Mouse (Mus musculus): ENCODE results near the gene Gm37419. TPM values are rescaled to one million over a fixed set of nuclear protein-coding genes. Genes with fewer than 3 reads are reported as not detected.

Gene Gm37419
- polyA plus RNA-seq, 1 experiment from 2014 or later: not detected

GRCm38 (mm10) chr16:23966066-23966465, 22.2 kb upstream of the Gm37419 start:
- no peak for ATAC-seq (ENCODE audit: insufficient number of reproducible peaks, insufficient read depth, low FRiP score, low TSS enrichment, low read depth)
- Histone ChIP-seq H3K9ac (no peak overlapping the region), H3K4me2 (no peak overlapping the region), H3K9me3 (no peaks in the 10 kb centered on the region; the same call in 1 of the 2 replicates), H3K4me3 (no peak overlapping the region), H3K4me1 (peaks cover 38% of the 10 kb centered on the region), H3K27ac (no peak overlapping the region), H3K36me3 (peaks cover 20% of the 10 kb centered on the region), H3K27me3 (no peaks in the 10 kb centered on the region)
- 91% methylated on average over 14 of the region's 14 CpGs for WGBS

- no peak overlapping the region for H3K4me3 ChIP-seq
- no peak overlapping the region for H3K9ac ChIP-seq
- no peaks in the 10 kb centered on the region for H3K27me3 ChIP-seq
- H3K9me3 ChIP-seq: no peaks in the 10 kb centered on the region; the same call in 1 of the 2 replicates
- H3K4me2 ChIP-seq: no peak overlapping the region
- H3K36me3 ChIP-seq: peaks cover 28% of the 10 kb centered on the region
- WGBS: 81% methylated on average over 7 of the region's 7 CpGs
- H3K4me1 ChIP-seq: peaks cover 42% of the 10 kb centered on the region
- no peak overlapping the region for H3K27ac ChIP-seq
- ATAC-seq (ENCODE audit: insufficient number of reproducible peaks, insufficient read depth, low FRiP score, low TSS enrichment, low read depth): no peak
Observed at GRCm38 (mm10) chr16:23967301-23967700, 21.0 kb upstream of the Gm37419 start.

GRCm38 (mm10) chr16:23968888-23969287, 19.4 kb upstream of the Gm37419 start:
- Histone ChIP-seq H3K4me3 (no peak overlapping the region), H3K9me3 (no peaks in the 10 kb centered on the region), H3K27ac (peak overlapping the region; percentile 75), H3K4me1 (peaks cover 39% of the 10 kb centered on the region), H3K9ac (no peak overlapping the region), H3K27me3 (no peaks in the 10 kb centered on the region), H3K36me3 (peaks cover 37% of the 10 kb centered on the region), H3K4me2 (no peak overlapping the region)
- WGBS: 45% methylated on average over 4 of the region's 4 CpGs
- no peak for ATAC-seq (ENCODE audit: insufficient number of reproducible peaks, insufficient read depth, low FRiP score, low TSS enrichment, low read depth)

GRCm38 (mm10) chr16:23969919-23970318, 18.4 kb upstream of the Gm37419 start:
- H3K36me3 ChIP-seq: peaks cover 45% of the 10 kb centered on the region
- H3K9ac ChIP-seq: no peak overlapping the region
- WGBS: 64% methylated on average over 14 of the region's 14 CpGs
- ATAC-seq (ENCODE audit: insufficient number of reproducible peaks, insufficient read depth, low FRiP score, low TSS enrichment, low read depth): no peak
- no peak overlapping the region for H3K4me2 ChIP-seq
- H3K4me3 ChIP-seq: no peak overlapping the region
- H3K9me3 ChIP-seq: no peaks in the 10 kb centered on the region
- peak overlapping the region; percentile 75; the same call in 1 of the 2 replicates for H3K27ac ChIP-seq
- H3K27me3 ChIP-seq: no peaks in the 10 kb centered on the region
- peaks cover 29% of the 10 kb centered on the region for H3K4me1 ChIP-seq

- Histone ChIP-seq H3K27me3 (0 out of 2 replicates have a peak, but pooled peaks cover under 1% of the 10 kb centered on the region), H3K4me3 (no peak overlapping the region), H3K9me3 (no peaks in the 10 kb centered on the region), H3K4me1 (peaks cover 27% of the 10 kb centered on the region), H3K27ac (no peak overlapping the region), H3K9ac (no peak overlapping the region), H3K36me3 (peaks cover 46% of the 10 kb centered on the region), H3K4me2 (no peak overlapping the region)
- 78% methylated on average over 20 of the region's 20 CpGs for WGBS
- ATAC-seq (ENCODE audit: insufficient number of reproducible peaks, insufficient read depth, low FRiP score, low TSS enrichment, low read depth): no peak
Observed at GRCm38 (mm10) chr16:23972126-23972740, 16.0 kb upstream of the Gm37419 start.

- peaks cover 4% of the 10 kb centered on the region; the same call in 1 of the 2 replicates for H3K27me3 ChIP-seq
- 75% methylated on average over 11 of the region's 11 CpGs for WGBS
- H3K9ac ChIP-seq: no peak overlapping the region
- peaks cover 27% of the 10 kb centered on the region for H3K4me1 ChIP-seq
- H3K27ac ChIP-seq: no peak overlapping the region
- no peak for ATAC-seq (ENCODE audit: insufficient number of reproducible peaks, insufficient read depth, low FRiP score, low TSS enrichment, low read depth)
- no peak overlapping the region for H3K4me3 ChIP-seq
- H3K9me3 ChIP-seq: no peaks in the 10 kb centered on the region
- no peak overlapping the region for H3K4me2 ChIP-seq
- H3K36me3 ChIP-seq: peaks cover 41% of the 10 kb centered on the region
Observed at GRCm38 (mm10) chr16:23972901-23973300, 15.4 kb upstream of the Gm37419 start.

- peaks cover 24% of the 10 kb centered on the region for H3K4me1 ChIP-seq
- no peak overlapping the region for H3K27ac ChIP-seq
- 87% methylated on average over 9 of the region's 9 CpGs for WGBS
- H3K9ac ChIP-seq: no peak overlapping the region
- no peak overlapping the region for H3K4me2 ChIP-seq
- peaks cover 4% of the 10 kb centered on the region; the same call in 1 of the 2 replicates for H3K27me3 ChIP-seq
- no peak overlapping the region for H3K4me3 ChIP-seq
- no peaks in the 10 kb centered on the region for H3K9me3 ChIP-seq
- no peak for ATAC-seq (ENCODE audit: insufficient number of reproducible peaks, insufficient read depth, low FRiP score, low TSS enrichment, low read depth)
- peaks cover 35% of the 10 kb centered on the region for H3K36me3 ChIP-seq
Observed at GRCm38 (mm10) chr16:23973635-23974367, 14.5 kb upstream of the Gm37419 start.

GRCm38 (mm10) chr16:23976196-23976595, 12.1 kb upstream of the Gm37419 start:
- Histone ChIP-seq H3K27ac (no peak overlapping the region), H3K4me3 (no peak overlapping the region), H3K36me3 (peaks cover 32% of the 10 kb centered on the region), H3K9ac (no peak overlapping the region), H3K4me1 (peaks cover 18% of the 10 kb centered on the region), H3K27me3 (peaks cover 27% of the 10 kb centered on the region), H3K9me3 (no peaks in the 10 kb centered on the region), H3K4me2 (no peak overlapping the region)
- no peak for ATAC-seq (ENCODE audit: insufficient number of reproducible peaks, insufficient read depth, low FRiP score, low TSS enrichment, low read depth)
- 82% methylated on average over 2 of the region's 2 CpGs for WGBS

- no peak for ATAC-seq (ENCODE audit: insufficient number of reproducible peaks, insufficient read depth, low FRiP score, low TSS enrichment, low read depth)
- Histone ChIP-seq H3K36me3 (peaks cover 21% of the 10 kb centered on the region), H3K4me3 (no peak overlapping the region), H3K4me2 (no peak overlapping the region), H3K9me3 (no peaks in the 10 kb centered on the region), H3K4me1 (peaks cover 29% of the 10 kb centered on the region), H3K27ac (no peak overlapping the region), H3K27me3 (peaks cover 32% of the 10 kb centered on the region), H3K9ac (no peak overlapping the region)
- 81% methylated on average over 3 of the region's 3 CpGs for WGBS
Observed at GRCm38 (mm10) chr16:23977732-23978131, 10.6 kb upstream of the Gm37419 start.

- H3K4me3 ChIP-seq: no peak overlapping the region
- peaks cover 32% of the 10 kb centered on the region for H3K4me1 ChIP-seq
- no peak overlapping the region for H3K4me2 ChIP-seq
- no peak for ATAC-seq (ENCODE audit: insufficient number of reproducible peaks, insufficient read depth, low FRiP score, low TSS enrichment, low read depth)
- peaks cover 32% of the 10 kb centered on the region for H3K27me3 ChIP-seq
- H3K36me3 ChIP-seq: peaks cover 20% of the 10 kb centered on the region
- H3K9ac ChIP-seq: no peak overlapping the region
- WGBS: 65% methylated on average over 4 of the region's 4 CpGs
- no peaks in the 10 kb centered on the region for H3K9me3 ChIP-seq
- no peak overlapping the region for H3K27ac ChIP-seq
Observed at GRCm38 (mm10) chr16:23978495-23978894, 9.8 kb upstream of the Gm37419 start.

- no peak overlapping the region for H3K4me2 ChIP-seq
- H3K27me3 ChIP-seq: peaks cover 32% of the 10 kb centered on the region
- peaks cover 14% of the 10 kb centered on the region for H3K36me3 ChIP-seq
- no peak overlapping the region for H3K9ac ChIP-seq
- 75% methylated on average over 9 of the region's 9 CpGs for WGBS
- no peak for ATAC-seq (ENCODE audit: insufficient number of reproducible peaks, insufficient read depth, low FRiP score, low TSS enrichment, low read depth)
- no peak overlapping the region for H3K27ac ChIP-seq
- no peak overlapping the region for H3K4me3 ChIP-seq
- H3K4me1 ChIP-seq: peaks cover 39% of the 10 kb centered on the region
- H3K9me3 ChIP-seq: no peaks in the 10 kb centered on the region
Observed at GRCm38 (mm10) chr16:23979446-23979845, 8.8 kb upstream of the Gm37419 start.
